Mouse (Mus musculus): ENCODE results near the gene Elac2.

Gene Elac2

GRCm38 (mm10) chr11:64978720-64979488, at the start of gene Elac2:
Gene Elac2, plus strand, starts transcription at chr11:64979038.
- DNase-seq (ENCODE audit: low read depth, low spot score): peak; percentile 97

- DNase-seq (ENCODE audit: low read depth, low spot score): no peak
These were observed 49.7 kb upstream of the Elac2 start for GRCm38 (mm10) chr11:64929130-64929529.

- DNase-seq (ENCODE audit: low read depth, low spot score): no peak
These were observed 47.6 kb upstream of the Elac2 start for GRCm38 (mm10) chr11:64931060-64931770.

- DNase-seq (ENCODE audit: low read depth, low spot score): no peak
These were observed 41.6 kb upstream of the Elac2 start for GRCm38 (mm10) chr11:64937226-64937625.

- peak; percentile 22 for DNase-seq (ENCODE audit: low read depth, low spot score)
These were observed 37.6 kb upstream of the Elac2 start for GRCm38 (mm10) chr11:64941193-64941592.

GRCm38 (mm10) chr11:64949782-64950181, 29.1 kb upstream of the Elac2 start:
- DNase-seq (ENCODE audit: low read depth, low spot score): no peak

- no peak for DNase-seq (ENCODE audit: low read depth, low spot score)
These were observed 21.7 kb upstream of the Elac2 start for GRCm38 (mm10) chr11:64956962-64957729.

- DNase-seq (ENCODE audit: low read depth, low spot score): no peak
These were observed 16.2 kb upstream of the Elac2 start for GRCm38 (mm10) chr11:64962629-64963028.

- DNase-seq (ENCODE audit: low read depth, low spot score): peak; percentile 54
These were observed 10.3 kb upstream of the Elac2 start for GRCm38 (mm10) chr11:64968507-64968906.

GRCm38 (mm10) chr11:64968939-64969342, 9.9 kb upstream of the Elac2 start:
- DNase-seq (ENCODE audit: low read depth, low spot score): no peak

- no peak for DNase-seq (ENCODE audit: low read depth, low spot score)
These were observed 7.3 kb upstream of the Elac2 start for GRCm38 (mm10) chr11:64971471-64971988.

- no peak for DNase-seq (ENCODE audit: low read depth, low spot score)
These were observed 6.4 kb upstream of the Elac2 start for GRCm38 (mm10) chr11:64972418-64972817.

GRCm38 (mm10) chr11:64979489-64979845, 629 bp downstream of the Elac2 start:
- no peak for DNase-seq (ENCODE audit: low read depth, low spot score)

GRCm38 (mm10) chr11:64988556-64988955, 9.7 kb downstream of the Elac2 start:
- DNase-seq (ENCODE audit: low read depth, low spot score): no peak

GRCm38 (mm10) chr11:64998439-64998838, 19.6 kb downstream of the Elac2 start:
- no peak for DNase-seq (ENCODE audit: low read depth, low spot score)

GRCm38 (mm10) chr11:64999685-65000084, 20.8 kb downstream of the Elac2 start:
- no peak for DNase-seq (ENCODE audit: low read depth, low spot score)

- no peak for DNase-seq (ENCODE audit: low read depth, low spot score)
These were observed 22.9 kb downstream of the Elac2 start for GRCm38 (mm10) chr11:65001729-65002128.

GRCm38 (mm10) chr11:65003611-65004010, 24.8 kb downstream of the Elac2 start:
- DNase-seq (ENCODE audit: low read depth, low spot score): no peak

GRCm38 (mm10) chr11:65004836-65005235, 26.0 kb downstream of the Elac2 start:
- no peak for DNase-seq (ENCODE audit: low read depth, low spot score)

- DNase-seq (ENCODE audit: low read depth, low spot score): no peak
These were observed 27.2 kb downstream of the Elac2 start for GRCm38 (mm10) chr11:65006047-65006446.

- no peak for DNase-seq (ENCODE audit: low read depth, low spot score)
These were observed 35.1 kb downstream of the Elac2 start for GRCm38 (mm10) chr11:65013906-65014305.

GRCm38 (mm10) chr11:65016754-65017153, 37.9 kb downstream of the Elac2 start:
- no peak for DNase-seq (ENCODE audit: low read depth, low spot score)

Data from telencephalon, adult 2 months (tissue).